Mouse (Mus musculus) cerebellum, adult 2 months (tissue): ENCODE results near the gene Mmd.

Experiments used
- CTCF ChIP-seq: fragments of 200-500 bp; IDR thresholded peaks from 2 replicates; pipeline ENCODE4 v1.5.1; 2011; ENCODE audit warnings: low read depth, mild to moderate bottlenecking, control low read depth, low read length, moderate library complexity, borderline replicate concordance; ENCODE audit not compliant: insufficient read depth
- POLR2A ChIP-seq: fragments of 200-500 bp; IDR thresholded peaks from 2 replicates; pipeline ENCODE4 v1.6.1; 2011; ENCODE audit warnings: low read length, control low read depth, borderline replicate concordance; ENCODE audit not compliant: insufficient read depth

DNA sequence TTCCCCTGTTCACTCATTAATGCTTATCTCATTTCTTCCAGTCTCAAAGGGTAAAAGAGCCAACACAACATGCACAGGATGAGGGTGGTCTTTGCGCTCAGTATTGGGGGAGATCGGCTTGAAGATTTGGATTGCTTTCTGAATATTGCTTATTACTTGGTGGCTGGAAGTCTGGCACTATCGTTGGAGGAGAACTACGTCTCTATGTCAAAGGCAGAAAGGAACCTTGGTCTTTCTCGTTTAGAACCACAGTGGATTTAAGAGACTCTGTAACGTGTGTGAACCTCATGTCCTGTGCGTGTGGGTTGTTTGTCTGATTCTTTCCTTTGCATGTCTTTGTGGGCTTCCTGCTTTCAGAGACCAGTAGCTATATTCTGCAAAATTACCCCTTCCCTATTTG, 1.5 kb downstream of the Mmd start:
- no peak for TF ChIP-seq CTCF
- TF ChIP-seq POLR2A, result no peak
